Mouse (Mus musculus): Measurements from ENCODE around the gene Gnl1. TPM values are rescaled to one million over a fixed set of nuclear protein-coding genes. Genes with fewer than 3 reads are reported as not detected.
"Not testable (repeated sequence)": the region's sequence is repeated elsewhere in the genome, so short reads cannot be mapped to it uniquely, and the experiment has no call there.

Gnl1 gene
- polyA plus RNA-seq, 1 experiment from 2014 or later = 60.0 TPM

DNA sequence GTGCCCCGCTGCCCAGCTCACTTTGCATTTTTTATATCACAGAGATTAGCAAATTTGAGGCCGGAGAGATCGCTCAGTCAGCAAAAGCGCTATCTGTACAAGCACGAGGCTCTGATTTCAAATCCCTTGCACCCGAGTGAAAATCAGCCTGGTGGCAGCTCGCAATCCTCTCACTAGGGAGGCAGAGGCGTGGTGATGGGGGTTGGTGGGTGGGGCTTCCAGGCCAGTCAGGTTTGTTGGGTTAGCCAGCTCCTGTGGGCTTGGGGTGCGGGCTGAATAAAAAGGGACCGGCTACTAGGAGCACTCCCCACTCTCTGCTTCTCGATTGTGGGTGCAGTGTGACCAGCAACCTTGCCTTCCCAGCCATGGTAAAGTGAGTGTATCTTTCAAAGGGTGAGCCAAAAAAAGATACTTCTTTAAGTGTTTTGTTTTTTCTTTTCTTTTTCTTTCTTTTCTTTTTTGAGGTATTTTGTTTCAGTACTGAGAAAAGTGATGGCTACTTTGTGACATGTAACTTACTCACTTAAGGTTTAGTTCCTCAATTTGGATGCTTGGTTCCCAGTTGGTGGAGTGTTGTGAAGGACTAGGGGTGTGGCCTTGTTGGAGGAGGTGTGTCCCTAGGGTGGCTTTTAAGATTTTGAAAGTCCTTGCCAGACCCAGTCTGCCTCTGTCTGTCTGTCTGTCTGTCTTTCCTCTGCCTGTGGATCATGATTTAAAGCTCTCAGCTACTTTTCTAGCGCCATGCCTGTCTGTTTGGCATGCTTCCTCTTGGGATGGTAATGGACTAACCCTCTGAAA is 18.3 kb downstream of the Gnl1 start:
- Histone ChIP-seq H3K9me3 (no peaks in the 10 kb centered on the region), H3K27ac (no peak overlapping the region), H3K4me1 (peaks cover 18% of the 10 kb centered on the region), H3K27me3 (no peaks in the 10 kb centered on the region), H3K9ac (no peak overlapping the region), H3K36me3 (no peaks in the 10 kb centered on the region), H3K4me3 (no peak overlapping the region), H3K4me2 (no peak overlapping the region)
- no peak for ATAC-seq (ENCODE audit: insufficient number of reproducible peaks, low FRiP score, low TSS enrichment, low read depth)
- 62% methylated on average over 12 of the region's 12 CpGs for WGBS

DNA sequence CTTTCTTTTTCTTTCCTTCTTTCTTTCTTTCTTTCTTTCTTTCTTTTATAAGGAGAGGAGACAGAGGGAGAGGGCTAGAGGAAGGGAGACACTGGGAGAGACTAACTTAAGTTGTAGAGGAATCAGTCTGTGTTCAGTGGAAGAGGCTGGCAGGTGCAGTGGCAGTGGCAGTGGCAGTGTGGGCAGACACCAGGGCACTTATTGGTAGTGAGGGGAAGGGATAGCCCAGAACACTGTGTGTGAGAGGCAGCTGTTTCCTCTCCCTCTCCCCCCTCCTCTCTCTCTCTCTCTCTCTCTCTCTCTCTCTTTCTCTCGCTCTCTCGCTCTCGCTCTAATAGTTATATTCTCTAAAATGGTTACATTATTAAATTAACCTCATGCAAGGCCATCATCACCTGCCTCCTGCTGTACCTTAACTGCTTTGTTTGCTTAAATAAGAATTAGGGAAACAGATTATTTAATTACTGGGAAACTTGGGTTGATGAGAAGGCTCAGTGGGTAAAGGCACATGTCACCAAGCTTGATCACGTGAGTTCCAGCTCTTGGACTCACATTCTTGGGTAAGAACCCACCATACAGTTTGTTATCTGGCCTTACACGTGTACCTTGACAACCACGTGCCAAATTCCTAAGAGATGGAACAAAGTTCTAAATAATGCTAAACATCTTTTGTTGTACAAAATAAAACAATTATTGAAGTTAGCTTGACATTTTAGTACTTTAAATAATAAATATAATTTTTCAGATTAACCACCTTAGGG is 19.1 kb downstream of the Gnl1 start:
- no peak overlapping the region for H3K4me3 ChIP-seq
- no peaks in the 10 kb centered on the region for H3K36me3 ChIP-seq
- no peak overlapping the region for H3K4me2 ChIP-seq
- H3K4me1 ChIP-seq = peaks cover 14% of the 10 kb centered on the region
- no peaks in the 10 kb centered on the region for H3K27me3 ChIP-seq
- ATAC-seq (ENCODE audit: insufficient number of reproducible peaks, low FRiP score, low TSS enrichment, low read depth) = no peak
- no peak overlapping the region for H3K9ac ChIP-seq
- 85% methylated on average over 6 of the region's 6 CpGs for WGBS
- H3K27ac ChIP-seq = no peak overlapping the region
- H3K9me3 ChIP-seq = no peaks in the 10 kb centered on the region

GRCm38 (mm10) chr17:35999356-35999755 is 19.7 kb downstream of the Gnl1 start:
- Histone ChIP-seq H3K9ac (no peak overlapping the region), H3K4me1 (peaks cover 13% of the 10 kb centered on the region), H3K4me2 (no peak overlapping the region), H3K9me3 (no peaks in the 10 kb centered on the region), H3K27me3 (no peaks in the 10 kb centered on the region), H3K36me3 (no peaks in the 10 kb centered on the region), H3K27ac (no peak overlapping the region), H3K4me3 (no peak overlapping the region)
- WGBS = 77% methylated on average over 7 of the region's 7 CpGs
- no peak for ATAC-seq (ENCODE audit: insufficient number of reproducible peaks, low FRiP score, low TSS enrichment, low read depth)

DNA sequence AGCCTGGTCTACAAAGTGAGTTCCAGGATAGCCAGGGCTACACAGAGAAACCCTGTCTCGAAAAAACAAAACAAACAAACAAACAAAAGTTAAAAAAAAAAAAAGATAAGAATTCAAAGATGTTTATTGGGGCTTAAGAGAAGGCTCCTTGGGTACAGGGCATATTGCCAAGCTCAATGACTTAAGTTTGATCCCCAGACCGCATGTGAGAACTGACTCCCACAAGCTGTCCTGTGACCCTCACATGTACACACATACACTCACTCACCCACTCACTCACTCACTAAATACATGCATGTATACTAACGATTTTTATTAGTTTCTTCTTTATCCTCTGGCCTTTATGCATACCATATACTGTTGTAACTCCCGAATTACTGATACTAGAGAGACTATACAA is 20.7 kb downstream of the Gnl1 start:
- Histone ChIP-seq H3K27me3 (no peaks in the 10 kb centered on the region), H3K4me2 (no peak overlapping the region), H3K36me3 (no peaks in the 10 kb centered on the region), H3K9ac (no peak overlapping the region), H3K4me3 (no peak overlapping the region), H3K9me3 (no peaks in the 10 kb centered on the region), H3K4me1 (peaks cover 9% of the 10 kb centered on the region), H3K27ac (no peak overlapping the region)
- WGBS = 79% methylated on average over 4 of the region's 4 CpGs
- no peak for ATAC-seq (ENCODE audit: insufficient number of reproducible peaks, low FRiP score, low TSS enrichment, low read depth)

DNA sequence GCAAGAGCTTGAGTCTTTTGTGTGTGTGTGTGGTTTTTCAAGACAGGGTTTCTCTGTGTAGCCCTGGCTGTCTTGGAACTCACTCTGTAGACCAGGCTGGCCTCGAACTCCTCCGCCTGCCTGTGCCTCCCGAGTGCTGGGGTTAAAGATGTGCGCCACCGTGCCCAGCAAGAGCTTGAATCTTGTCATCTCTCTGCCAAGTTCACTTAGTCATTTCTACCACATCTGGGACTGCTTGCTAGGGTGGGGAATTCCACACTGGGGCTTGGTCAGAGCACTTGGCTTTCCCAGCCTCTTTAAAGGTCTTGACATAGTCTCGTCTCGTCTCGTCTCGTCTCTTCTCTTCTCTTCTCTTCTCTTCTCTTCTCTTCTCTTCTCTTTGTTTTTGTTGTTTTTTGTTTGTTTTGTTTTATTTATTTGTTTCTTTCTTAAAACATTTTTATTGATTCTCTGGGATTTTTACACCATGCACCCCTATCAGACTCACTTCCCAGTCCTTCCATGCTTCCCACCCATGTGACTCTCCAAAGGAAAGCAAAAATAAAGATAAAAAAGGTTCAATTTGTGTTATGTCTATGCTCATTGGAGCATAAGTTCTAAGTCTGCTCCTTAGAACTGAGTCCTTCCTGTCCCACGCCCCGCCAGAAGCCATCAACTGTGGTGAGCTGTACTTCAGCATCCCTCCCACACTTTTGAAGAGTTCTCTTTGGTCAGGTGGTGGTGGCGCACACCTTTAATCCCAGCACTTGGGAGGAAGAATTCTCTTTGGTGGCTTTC is 21.7 kb downstream of the Gnl1 start:
- 87% methylated on average over 12 of the region's 12 CpGs for WGBS
- 0 out of 2 replicates have a peak, but pooled peaks cover 6% of the 10 kb centered on the region for H3K4me1 ChIP-seq
- H3K27ac ChIP-seq = no peak overlapping the region
- peaks cover 3% of the 10 kb centered on the region; the same call in 1 of the 2 replicates for H3K36me3 ChIP-seq
- no peak overlapping the region for H3K4me3 ChIP-seq
- no peaks in the 10 kb centered on the region for H3K9me3 ChIP-seq
- no peak overlapping the region for H3K9ac ChIP-seq
- no peak overlapping the region for H3K4me2 ChIP-seq
- no peak for ATAC-seq (ENCODE audit: insufficient number of reproducible peaks, low FRiP score, low TSS enrichment, low read depth)
- no peaks in the 10 kb centered on the region for H3K27me3 ChIP-seq

DNA sequence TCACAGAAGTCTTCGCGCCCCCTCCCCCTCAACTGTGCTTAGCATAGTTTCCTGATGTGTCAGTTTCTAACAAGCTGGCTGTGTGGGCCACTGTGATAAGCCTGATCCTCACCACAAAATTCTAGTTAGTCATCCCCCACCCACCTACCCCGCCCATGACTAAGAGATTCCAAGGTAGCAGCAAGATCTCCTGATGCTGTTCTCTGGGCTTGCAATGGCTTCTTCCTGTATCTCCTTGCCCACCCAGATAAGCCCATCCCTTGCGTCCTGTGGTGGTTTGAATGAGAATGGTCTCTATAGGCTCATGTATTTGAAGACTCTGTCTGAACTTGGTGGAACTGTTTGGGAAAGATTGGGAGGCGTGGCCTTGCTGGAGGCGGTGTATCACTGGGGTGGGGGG is 22.3 kb downstream of the Gnl1 start:
- no peaks in the 10 kb centered on the region for H3K27me3 ChIP-seq
- ATAC-seq (ENCODE audit: insufficient number of reproducible peaks, low FRiP score, low TSS enrichment, low read depth) = no peak
- WGBS = 93% methylated on average over 6 of the region's 6 CpGs

GRCm38 (mm10) chr17:36003331-36003730 is 23.7 kb downstream of the Gnl1 start:
- H3K4me3 ChIP-seq = no peak overlapping the region
- WGBS = 96% methylated on average over 7 of the region's 7 CpGs
- no peak overlapping the region for H3K4me2 ChIP-seq
- no peak for ATAC-seq (ENCODE audit: insufficient number of reproducible peaks, low FRiP score, low TSS enrichment, low read depth)
- H3K4me1 ChIP-seq = no peaks in the 10 kb centered on the region
- no peak overlapping the region for H3K9ac ChIP-seq
- no peaks in the 10 kb centered on the region for H3K27me3 ChIP-seq
- H3K9me3 ChIP-seq = no peaks in the 10 kb centered on the region
- no peak overlapping the region for H3K27ac ChIP-seq
- peaks cover 3% of the 10 kb centered on the region; the same call in 1 of the 2 replicates for H3K36me3 ChIP-seq

More for the DNA sequence above, 22.3 kb downstream of the Gnl1 start:
- H3K36me3 ChIP-seq = peaks cover 3% of the 10 kb centered on the region; the same call in 1 of the 2 replicates
- H3K27ac ChIP-seq = no peak overlapping the region
- no peak overlapping the region for H3K4me3 ChIP-seq
- H3K9me3 ChIP-seq = no peaks in the 10 kb centered on the region
- H3K9ac ChIP-seq = no peak overlapping the region
- no peak overlapping the region for H3K4me2 ChIP-seq
- H3K4me1 ChIP-seq = 0 out of 2 replicates have a peak, but pooled peaks cover 6% of the 10 kb centered on the region

GRCm38 (mm10) chr17:36004409-36004808 is 24.8 kb downstream of the Gnl1 start:
- not testable (repeated sequence) for H3K4me2 ChIP-seq; H3K27me3 ChIP-seq; H3K9me3 ChIP-seq; H3K4me1 ChIP-seq; H3K27ac ChIP-seq; H3K4me3 ChIP-seq; H3K36me3 ChIP-seq; H3K9ac ChIP-seq; ATAC-seq (ENCODE audit: insufficient number of reproducible peaks, low FRiP score, low TSS enrichment, low read depth)
- 91% methylated on average over 7 of the region's 7 CpGs for WGBS

- ATAC-seq (ENCODE audit: insufficient number of reproducible peaks, low FRiP score, low TSS enrichment, low read depth) = no peak
- Histone ChIP-seq H3K9me3 (no peaks in the 10 kb centered on the region), H3K27me3 (no peaks in the 10 kb centered on the region), H3K27ac (no peak overlapping the region), H3K36me3 (peaks cover 17% of the 10 kb centered on the region), H3K4me1 (no peaks in the 10 kb centered on the region), H3K4me3 (no peak overlapping the region), H3K9ac (no peak overlapping the region), H3K4me2 (no peak overlapping the region)
- whole genome bisulfite sequencing = 90% methylated on average over 5 of the region's 5 CpGs
Measured at GRCm38 (mm10) chr17:36014977-36015376, 35.3 kb downstream of the Gnl1 start.

- ATAC-seq (ENCODE audit: insufficient number of reproducible peaks, low FRiP score, low TSS enrichment, low read depth) = no peak
- Histone ChIP-seq H3K9ac (no peak overlapping the region), H3K4me2 (no peak overlapping the region), H3K27ac (no peak overlapping the region), H3K36me3 (peaks cover 17% of the 10 kb centered on the region), H3K4me1 (no peaks in the 10 kb centered on the region), H3K27me3 (no peaks in the 10 kb centered on the region), H3K9me3 (no peaks in the 10 kb centered on the region), H3K4me3 (no peak overlapping the region)
- WGBS = 87% methylated on average over 5 of the region's 5 CpGs
Measured at GRCm38 (mm10) chr17:36017046-36017445, 37.4 kb downstream of the Gnl1 start.

GRCm38 (mm10) chr17:36018979-36019378 is 39.3 kb downstream of the Gnl1 start:
- no peak overlapping the region for H3K9ac ChIP-seq
- no peak for ATAC-seq (ENCODE audit: insufficient number of reproducible peaks, low FRiP score, low TSS enrichment, low read depth)
- no peaks in the 10 kb centered on the region for H3K27me3 ChIP-seq
- no peak overlapping the region for H3K4me3 ChIP-seq
- H3K4me2 ChIP-seq = no peak overlapping the region
- 70% methylated on average over 2 of the region's 2 CpGs for WGBS
- no peak overlapping the region for H3K27ac ChIP-seq
- peaks cover 6% of the 10 kb centered on the region for H3K4me1 ChIP-seq
- peaks cover 17% of the 10 kb centered on the region for H3K36me3 ChIP-seq
- H3K9me3 ChIP-seq = no peaks in the 10 kb centered on the region

All from limb, embryonic 15.5 days (tissue).